Mouse (Mus musculus): ENCODE data around the gene Vmn2r7.
A peak's percentile ranks its signal among the peaks of the same experiment; 100 is the strongest.
"Not testable (repeated sequence)": the region's sequence is repeated elsewhere in the genome, so short reads cannot be mapped to it uniquely, and the experiment has no call there.

The Vmn2r7 gene

DNA sequence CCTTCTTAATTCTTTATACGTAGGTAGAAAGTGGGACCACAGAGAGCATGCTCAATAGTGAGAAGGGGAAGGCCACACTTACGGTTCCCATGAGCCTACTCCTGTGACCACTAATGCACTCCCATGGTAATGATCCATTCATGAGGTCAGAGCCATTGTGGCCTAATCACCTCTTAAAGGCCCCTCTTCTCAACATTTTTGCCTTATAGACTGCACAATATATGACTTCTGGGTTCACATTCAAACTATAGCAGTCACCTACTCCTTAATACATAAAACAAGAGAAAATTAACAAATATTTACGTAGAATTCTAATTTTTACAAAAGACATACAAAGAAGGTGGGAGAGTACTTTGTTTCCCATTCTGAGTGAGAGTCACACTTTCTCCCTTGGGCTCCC is at the start of gene Vmn2r7:
Gene Vmn2r7 (minus strand): TSS at position 101 of the 400 bp plus-strand sequence.
- DNase-seq = not testable (repeated sequence)

DNA sequence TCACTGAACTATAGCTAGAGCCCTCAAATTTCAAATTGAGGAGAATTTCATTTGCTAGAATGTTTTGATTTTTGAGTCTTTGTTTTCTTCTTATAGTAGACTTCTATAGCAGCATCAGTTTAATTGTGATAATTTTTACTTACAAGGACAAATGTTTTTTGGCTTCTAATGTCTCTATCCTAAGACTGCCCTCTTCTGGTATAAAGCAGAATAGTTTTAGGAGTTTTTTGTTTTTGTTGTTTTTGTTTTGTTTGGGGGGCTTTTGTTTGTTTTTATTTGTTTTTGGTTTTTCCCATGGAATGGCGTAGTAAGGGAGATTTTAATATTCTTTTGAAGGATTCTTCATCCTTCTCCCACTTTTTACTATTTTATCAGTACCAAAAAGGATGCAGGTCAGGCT is 45.2 kb upstream of the Vmn2r7 start:
- no peak for DNase-seq

DNA sequence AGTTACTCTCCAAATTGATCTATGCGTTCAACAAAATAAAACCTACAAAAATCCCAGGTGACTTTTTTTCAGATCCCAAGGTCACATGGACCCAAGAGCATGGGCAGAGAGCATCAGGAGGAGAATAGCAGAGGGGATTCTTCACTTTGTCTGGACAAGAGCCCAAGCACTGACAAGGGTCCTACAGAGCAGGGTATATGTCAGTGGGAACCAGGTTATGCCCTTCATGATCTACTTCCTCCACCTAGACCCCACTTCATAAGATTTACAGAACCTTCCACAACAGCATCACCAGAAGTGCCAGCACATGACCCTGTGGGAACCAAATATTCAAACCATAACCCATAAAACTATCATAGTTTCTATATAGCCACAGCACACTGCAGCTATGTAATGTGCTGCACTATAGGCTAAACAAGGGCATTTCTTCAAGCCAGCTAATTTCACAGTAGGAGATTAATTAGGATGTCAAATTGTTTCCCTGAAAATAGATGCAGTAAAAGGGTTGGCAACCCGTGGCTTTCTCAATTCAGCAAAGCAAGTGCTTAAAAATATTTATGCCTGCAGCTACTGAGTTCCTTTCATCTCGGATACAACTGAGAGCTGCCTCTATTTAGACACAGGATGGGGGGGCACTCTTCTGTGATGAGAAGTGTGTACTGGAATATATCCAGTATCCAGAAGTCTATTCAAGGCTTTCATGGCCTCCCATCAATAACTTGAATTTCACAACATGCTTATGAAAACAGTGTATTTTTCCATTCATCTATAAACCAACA is 33.8 kb upstream of the Vmn2r7 start:
- DNase-seq = no peak

DNA sequence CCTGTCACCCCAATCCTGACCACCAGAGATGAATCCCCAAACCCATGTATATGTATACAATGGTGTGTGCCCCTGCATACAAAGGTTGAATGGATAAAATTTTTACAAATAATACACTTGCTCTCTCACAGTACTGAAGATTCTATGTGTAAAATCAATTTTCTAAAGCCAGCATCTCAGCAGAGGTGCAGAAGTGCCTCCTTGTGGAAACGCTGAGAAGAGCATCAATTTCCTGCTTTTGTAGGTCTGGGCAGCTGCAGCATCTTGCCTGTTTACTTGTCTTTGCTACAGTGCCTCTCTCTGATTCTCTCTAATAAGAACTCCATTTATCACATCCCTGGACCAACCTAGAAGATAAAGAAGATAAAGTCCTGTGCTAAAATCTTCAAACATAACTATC is 32.1 kb upstream of the Vmn2r7 start:
- no peak for DNase-seq

DNA sequence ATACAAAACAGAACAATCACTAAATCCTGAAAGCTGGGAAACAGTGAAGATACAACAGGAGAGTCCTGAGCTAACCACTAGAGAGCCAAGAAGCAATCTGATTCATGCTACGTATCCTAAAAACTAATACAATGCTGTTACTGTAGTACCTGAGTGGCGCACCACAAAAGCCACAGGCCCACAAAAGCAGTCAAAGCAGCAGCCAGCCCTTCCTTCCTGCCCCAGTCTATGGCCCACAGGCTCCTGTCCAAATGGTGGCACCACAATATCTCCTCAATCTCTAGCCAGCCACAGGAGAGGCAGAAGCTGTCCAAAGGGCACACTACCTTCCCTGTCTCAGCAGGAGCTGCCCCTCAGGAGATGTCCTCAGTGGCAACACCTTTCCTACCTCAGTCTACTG is 1.7 kb downstream of the Vmn2r7 start:
- no peak for DNase-seq

DNA sequence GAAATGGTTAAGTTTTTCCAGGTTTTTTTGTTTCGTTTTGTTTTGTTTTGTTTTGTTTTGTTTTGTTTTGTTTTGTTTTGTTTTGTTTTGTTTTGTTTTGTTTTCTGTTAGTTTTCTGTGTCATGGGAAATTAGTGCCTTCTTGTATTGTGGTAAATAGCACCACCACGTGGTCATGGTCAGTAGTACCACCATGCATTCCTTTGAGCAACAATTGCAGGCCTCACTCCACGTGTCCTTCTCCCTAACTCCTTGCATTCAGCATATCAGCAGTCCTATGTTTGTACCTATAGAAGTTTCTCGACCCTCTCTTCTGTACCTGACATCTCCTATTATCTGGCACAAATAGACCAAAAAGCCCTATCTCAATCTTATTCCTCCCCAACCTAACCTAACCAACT is 2.3 kb downstream of the Vmn2r7 start:
- DNase-seq = peak; percentile 36 to 64

- no peak for DNase-seq
Measured at GRCm38 (mm10) chr3:64831134-64831533, 13.4 kb downstream of the Vmn2r7 start.

GRCm38 (mm10) chr3:64791245-64791591 is 53.3 kb downstream of the Vmn2r7 start:
- DNase-seq = no peak

DNA sequence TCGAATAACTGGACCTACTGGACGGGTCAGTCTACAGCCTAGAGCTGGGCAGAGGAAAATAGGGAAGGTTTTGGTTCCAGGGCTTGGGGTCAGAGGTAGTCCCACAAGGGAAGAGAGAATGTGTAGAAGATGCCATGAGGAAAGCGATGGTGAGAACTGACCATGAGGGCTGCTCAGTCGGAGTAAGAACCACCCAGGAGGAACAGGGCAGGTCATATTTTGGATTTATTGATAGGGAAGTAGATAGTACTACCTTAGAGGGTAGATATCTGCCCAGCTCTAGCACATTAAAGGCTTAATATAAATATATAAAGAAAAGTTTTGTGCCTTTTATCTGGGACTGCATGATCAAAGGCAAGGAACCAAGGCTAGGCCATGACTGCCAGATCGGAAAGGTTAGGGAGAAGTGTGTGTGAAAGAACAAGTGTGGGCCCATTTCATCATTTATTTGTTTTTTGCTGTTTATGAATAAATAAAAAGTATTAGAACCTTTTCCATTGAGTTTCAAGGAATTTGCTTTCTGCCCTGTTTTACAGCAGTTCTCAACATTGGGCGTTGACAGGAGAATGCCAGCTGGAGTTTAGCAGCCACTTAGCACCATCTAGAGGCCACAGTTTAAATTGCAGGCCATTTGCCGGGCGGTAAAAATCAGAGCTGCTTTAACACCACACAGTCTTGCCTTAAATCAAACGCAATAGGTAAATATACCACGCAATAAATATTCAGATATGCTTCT is 53.9 kb downstream of the Vmn2r7 start:
- DNase-seq = peak; percentile 70 to 76

DNA sequence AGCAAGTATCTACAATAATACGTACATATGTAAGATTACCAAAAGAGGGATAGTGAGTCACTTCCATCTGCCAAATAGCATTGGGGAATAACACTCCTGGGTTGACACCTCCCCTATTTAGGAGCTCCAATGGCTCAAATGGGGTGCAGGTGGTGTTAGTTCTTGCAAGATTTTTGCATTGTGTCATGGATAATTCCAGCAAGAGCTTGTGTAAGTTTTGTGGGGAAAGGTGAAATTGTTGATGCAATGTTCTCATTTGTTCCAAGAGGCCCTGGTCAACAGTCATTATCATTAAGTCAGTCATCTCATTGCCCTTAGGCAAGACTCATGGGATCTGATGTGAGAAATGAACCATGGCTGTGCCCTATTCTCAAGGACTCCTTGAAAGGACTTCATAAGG is 61.7 kb downstream of the Vmn2r7 start:
- DNase-seq = no peak

GRCm38 (mm10) chr3:64772132-64772531 is 72.4 kb downstream of the Vmn2r7 start:
- DNase-seq = no peak

DNA sequence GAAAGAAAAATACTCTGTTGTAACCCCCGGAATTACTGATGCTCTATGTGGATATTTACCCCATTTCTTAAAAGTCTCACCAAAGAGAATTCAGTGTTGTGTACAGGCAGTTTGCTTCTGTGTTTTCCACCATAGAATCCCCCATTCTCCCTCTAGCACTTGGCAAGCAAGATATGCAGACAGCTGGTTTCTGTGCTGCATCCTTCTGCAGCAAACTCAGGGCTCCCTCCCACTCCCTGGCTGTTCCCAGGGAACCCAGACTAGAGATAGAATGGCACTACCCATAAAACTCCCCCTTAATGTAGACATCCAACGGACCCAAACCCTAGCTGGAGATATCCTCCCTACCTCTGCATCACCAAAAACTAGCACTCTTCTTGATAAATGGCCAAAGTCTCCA is 88.4 kb downstream of the Vmn2r7 start:
- no peak for DNase-seq

- peak in 1 of 2 experiments; percentile 5 for DNase-seq
Measured at GRCm38 (mm10) chr3:64727187-64727970, 117.2 kb downstream of the Vmn2r7 start.

GRCm38 (mm10) chr3:64725736-64726135 is 118.8 kb downstream of the Vmn2r7 start:
- not testable (repeated sequence) for DNase-seq

GRCm38 (mm10) chr3:64676069-64676468 is 168.5 kb downstream of the Vmn2r7 start:
- not testable (repeated sequence) for DNase-seq

Data from cerebellum, postnatal 25 days (tissue).